Mouse (Mus musculus): ENCODE results near the gene Hormad1.

- no peak for TF ChIP-seq POLR2A (IDR thresholded peaks at IDR 0.05; ENCODE audit: borderline replicate concordance, low read depth, low read length)
- TF ChIP-seq CTCF (IDR thresholded peaks at IDR 0.05; ENCODE audit: low read depth, low read length) = no peak
Observed at GRCm38 (mm10) chr3:95621241-95621640, 61.8 kb downstream of the Hormad1 start.
